25 mouse cellular contexts compared by ENCODE assay signal in genomic region chr13:41491522-41491921, GRCm38 (mm10). TPM values are rescaled to one million over a fixed set of nuclear protein-coding genes. Genes with fewer than 3 reads are reported as not detected.
DNase-seq lines count a peak whose midpoint lies in the region; ATAC-seq and TF ChIP-seq lines count a peak whose summit lies in the region.
"Had no signal": no experiment of that assay in that cellular context is flagged by ENCODE, and none has a peak within 500 bp of the region (broad histone marks: within the 10 kb centered on the region; RNA-seq: fewer than 3 reads in every experiment).

No protein-coding gene starts in this region.

- peak overlapping the region; percentile 92 for H3K27ac ChIP-seq in spleen, adult 2 months (ENCODE audit: insufficient read depth, low read length)
- H3K27ac ChIP-seq: hindbrain, postnatal 0 days; layer of hippocampus, adult 2 months; limb, embryonic 12.5 days; macrophage; midbrain, embryonic 12.5 days; neural tube, embryonic 15.5 days had no signal

- peak; percentile 84 for DNase-seq in heart, adult 11 months
- DNase-seq in heart, postnatal 4 days = no peak
- peak; percentile 37 to 46 for DNase-seq in spleen, adult 18-20 months
- no peak for DNase-seq in spleen, postnatal 14 days (ENCODE audit: low spot score in 2 of 2)
- peak; percentile 47 to 67 for DNase-seq in spleen, adult 2 months (ENCODE audit: low read depth in 1 of 2, low spot score in 2 of 2)
- no peak for DNase-seq in urinary bladder, adult 2 months (ENCODE audit: low spot score)
- DNase-seq: adrenal gland, postnatal 10 days; cerebellum, adult 9-11 months; gastrocnemius, postnatal 10 days; heart, adult 18-20 months; heart, postnatal 10 days; kidney, adult 9 months; kidney, postnatal 25 days; layer of hippocampus, postnatal 36 days; lung, adult 2 months; thymus, postnatal 14 days had no signal

- no peak for ATAC-seq in megakaryocyte-erythroid progenitor cell, adult 5-6 weeks (replicated peaks; ENCODE audit: low FRiP score, low TSS enrichment, poor library complexity, severe bottlenecking)
- ATAC-seq: hindbrain, postnatal 0 days; intestine, embryonic 16.5 days had no signal

- 36% methylated on average over 7 of the region's 7 CpGs for WGBS in spleen, adult 2 months

- no peak for TF ChIP-seq CTCF in spleen, adult 2 months (IDR thresholded peaks at IDR 0.05; ENCODE audit: extremely low read depth, insufficient read depth, insufficient read length, insufficient replicate concordance)

- no peaks in the 10 kb centered on the region for H3K36me3 ChIP-seq in spleen, adult 2 months (ENCODE audit: control insufficient read depth, insufficient read depth, low read length)
- H3K36me3 ChIP-seq: heart, embryonic 12.5 days; limb, embryonic 12.5 days; midbrain, embryonic 12.5 days; neural tube, embryonic 15.5 days had no signal

- H3K27me3 ChIP-seq in spleen, adult 2 months (ENCODE audit: control insufficient read depth, insufficient read depth, low read length) = no peaks in the 10 kb centered on the region
- H3K27me3 ChIP-seq: limb, embryonic 12.5 days; midbrain, embryonic 12.5 days; neural tube, embryonic 15.5 days had no signal

- H3K4me3 ChIP-seq in spleen, adult 2 months (ENCODE audit: extremely low read depth, insufficient read depth, insufficient read length) = 0 out of 2 replicates have a peak overlapping the region, but pooled peaks have one; percentile 18
- H3K4me3 ChIP-seq: heart, embryonic 12.5 days; layer of hippocampus, adult 2 months; limb, embryonic 12.5 days; midbrain, embryonic 12.5 days; neural tube, embryonic 15.5 days had no signal

- peaks cover 31% of the 10 kb centered on the region for H3K4me1 ChIP-seq in spleen, adult 2 months (ENCODE audit: control insufficient read depth, insufficient read depth, insufficient read length)
- H3K4me1 ChIP-seq: midbrain, embryonic 12.5 days; neural tube, embryonic 15.5 days had no signal

- TF ChIP-seq POLR2A in spleen, adult 2 months (IDR thresholded peaks at IDR 0.05; ENCODE audit: low read depth, low read length) = no peak

RNA-seq across cellular contexts. Expression of gene Nedd9, which starts 4.4 kb away (rescaled TPM):
- 10 to 100 TPM; 40.2 to 40.3 TPM for total RNA-seq in heart, postnatal 4 days (2021)
- 45.3 and 48.4 TPM in 2 replicates for polyA plus RNA-seq in spleen, adult 2 months (2012; rRNA removed)
- 6.8 and 17.0 TPM in 2 replicates for total RNA-seq in megakaryocyte-erythroid progenitor cell, adult 5-6 weeks (2014; fragmentation: Nextera tagmentation)
- 5.9 and 6.4 TPM in 2 replicates for total RNA-seq in megakaryocyte-erythroid progenitor cell, adult 5-6 weeks (2017)
- polyA plus RNA-seq in urinary bladder, adult 2 months (2012; rRNA removed) = 13.4 and 15.4 TPM in 2 replicates

Comparison
In these comparisons a context has a peak if more than half of its experiments do, and no peak if none do; other contexts are left out.
1. DNase-seq: peak in heart, adult 11 months (single experiment), spleen, adult 18-20 months (2 of 2) and spleen, adult 2 months (2 of 2); none in heart, postnatal 4 days (single experiment), spleen, postnatal 14 days (0 of 2) and urinary bladder, adult 2 months (single experiment).